Mouse (Mus musculus): Measurements from ENCODE around the gene A430078G23Rik. TPM values are rescaled to one million over a fixed set of nuclear protein-coding genes. Genes with fewer than 3 reads are reported as not detected.

A430078G23Rik gene
- polyA plus RNA-seq, 1 experiment from 2014 or later = not detected

GRCm38 (mm10) chr8:3353811-3354442 lies 712 bp downstream of the A430078G23Rik start:
- Histone ChIP-seq H3K36me3 (no peaks in the 10 kb centered on the region), H3K9ac (no peak overlapping the region), H3K4me3 (no peak overlapping the region), H3K27ac (replicated peaks) (no peak overlapping the region), H3K4me1 (replicated peaks) (no peaks in the 10 kb centered on the region), H3K9me3 (no peaks in the 10 kb centered on the region), H3K27me3 (peaks cover 4% of the 10 kb centered on the region; the same call in 1 of the 2 replicates), H3K4me2 (no peak overlapping the region)
- no peak for ATAC-seq (ENCODE audit: low FRiP score, low read depth)
- WGBS = 68% methylated on average over 6 of the region's 6 CpGs

DNA sequence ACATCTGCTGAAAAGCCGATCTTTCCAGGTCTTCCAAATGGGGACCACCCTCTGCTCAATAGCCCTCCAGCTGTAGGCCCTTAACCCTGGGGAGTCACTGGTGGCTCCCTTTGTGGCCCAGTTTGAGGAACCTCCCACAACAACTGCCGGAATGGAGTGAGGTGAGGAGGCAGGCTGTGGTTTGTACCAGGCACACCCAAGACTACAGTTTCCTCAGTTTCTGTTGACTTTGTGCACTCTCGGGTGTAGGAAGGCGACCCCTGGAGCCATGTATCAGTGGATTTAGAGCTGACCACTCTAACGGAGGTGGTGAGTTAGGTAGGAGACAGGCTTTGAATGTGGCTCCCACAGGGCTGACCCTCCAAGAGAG lies 1.2 kb downstream of the A430078G23Rik start:
- Histone ChIP-seq H3K4me2 (no peak overlapping the region), H3K4me3 (no peak overlapping the region), H3K27me3 (peaks cover 4% of the 10 kb centered on the region; the same call in 1 of the 2 replicates), H3K9me3 (no peaks in the 10 kb centered on the region), H3K36me3 (no peaks in the 10 kb centered on the region), H3K27ac (replicated peaks) (no peak overlapping the region), H3K9ac (no peak overlapping the region), H3K4me1 (replicated peaks) (no peaks in the 10 kb centered on the region)
- 73% methylated on average over 5 of the region's 5 CpGs for WGBS
- no peak for ATAC-seq (ENCODE audit: low FRiP score, low read depth)

DNA sequence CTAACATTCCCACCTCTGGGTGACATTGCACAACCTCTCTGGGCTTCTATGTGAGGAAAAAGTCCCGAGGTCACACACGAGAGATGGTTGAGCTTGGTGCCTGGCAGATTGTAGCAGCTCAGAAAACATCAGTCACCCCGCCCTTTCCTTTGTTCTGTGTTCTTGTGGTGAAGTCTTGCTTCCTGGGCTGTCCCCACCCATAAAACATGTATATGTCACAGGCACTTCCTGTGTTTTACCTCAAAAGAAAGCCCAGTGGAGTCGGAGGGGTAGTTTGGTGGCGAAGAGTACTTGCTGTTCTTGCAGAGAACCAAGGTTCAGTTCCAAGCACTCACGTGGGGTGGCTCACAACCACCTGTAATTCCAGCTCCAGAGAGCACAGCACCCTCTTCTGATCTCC lies 2.4 kb downstream of the A430078G23Rik start:
- H3K9ac ChIP-seq = no peak overlapping the region
- no peaks in the 10 kb centered on the region for H3K9me3 ChIP-seq
- no peaks in the 10 kb centered on the region for H3K36me3 ChIP-seq
- H3K27ac ChIP-seq (replicated peaks) = no peak overlapping the region
- peaks cover 4% of the 10 kb centered on the region; the same call in 1 of the 2 replicates for H3K27me3 ChIP-seq
- H3K4me1 ChIP-seq (replicated peaks) = no peaks in the 10 kb centered on the region
- ATAC-seq (ENCODE audit: low FRiP score, low read depth) = no peak
- no peak overlapping the region for H3K4me3 ChIP-seq
- WGBS = 87% methylated on average over 6 of the region's 6 CpGs
- no peak overlapping the region for H3K4me2 ChIP-seq

- Histone ChIP-seq H3K36me3 (no peaks in the 10 kb centered on the region), H3K9me3 (no peaks in the 10 kb centered on the region), H3K4me3 (no peak overlapping the region), H3K9ac (no peak overlapping the region), H3K27ac (replicated peaks) (no peak overlapping the region), H3K4me1 (replicated peaks) (no peaks in the 10 kb centered on the region), H3K27me3 (peaks cover 4% of the 10 kb centered on the region; the same call in 1 of the 2 replicates), H3K4me2 (no peak overlapping the region)
- no peak for ATAC-seq (ENCODE audit: low FRiP score, low read depth)
- 12% methylated on average over 4 of the region's 4 CpGs for WGBS
Measured at GRCm38 (mm10) chr8:3358060-3358459, 4.8 kb downstream of the A430078G23Rik start.

DNA sequence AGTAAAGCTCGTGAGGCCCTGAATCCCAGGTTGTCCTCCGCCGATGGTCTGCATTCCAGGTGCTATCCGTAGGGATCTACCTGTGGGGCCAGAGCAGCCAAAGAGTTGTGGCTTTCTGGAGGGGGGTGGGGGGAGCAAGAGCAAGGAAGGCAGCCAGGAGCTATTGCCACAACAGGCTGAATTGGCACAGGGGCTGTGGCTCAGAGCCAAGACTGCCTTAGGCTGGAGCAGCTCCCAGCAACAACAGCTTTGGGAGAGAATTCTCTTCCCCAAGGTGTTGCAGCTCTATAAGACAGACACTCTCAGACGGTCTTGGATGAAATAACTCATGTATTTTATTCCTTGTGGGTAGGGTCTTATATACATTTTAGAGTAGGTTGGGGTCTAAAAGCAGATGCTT lies 13.9 kb downstream of the A430078G23Rik start:
- H3K4me3 ChIP-seq = no peak overlapping the region
- H3K36me3 ChIP-seq = no peaks in the 10 kb centered on the region
- no peak overlapping the region for H3K4me2 ChIP-seq
- H3K27ac ChIP-seq (replicated peaks) = no peak overlapping the region
- H3K27me3 ChIP-seq = no peaks in the 10 kb centered on the region
- no peak for ATAC-seq (ENCODE audit: low FRiP score, low read depth)
- H3K9ac ChIP-seq = no peak overlapping the region
- no peaks in the 10 kb centered on the region for H3K4me1 ChIP-seq (replicated peaks)
- WGBS = 73% methylated on average over 5 of the region's 5 CpGs
- no peaks in the 10 kb centered on the region for H3K9me3 ChIP-seq

DNA sequence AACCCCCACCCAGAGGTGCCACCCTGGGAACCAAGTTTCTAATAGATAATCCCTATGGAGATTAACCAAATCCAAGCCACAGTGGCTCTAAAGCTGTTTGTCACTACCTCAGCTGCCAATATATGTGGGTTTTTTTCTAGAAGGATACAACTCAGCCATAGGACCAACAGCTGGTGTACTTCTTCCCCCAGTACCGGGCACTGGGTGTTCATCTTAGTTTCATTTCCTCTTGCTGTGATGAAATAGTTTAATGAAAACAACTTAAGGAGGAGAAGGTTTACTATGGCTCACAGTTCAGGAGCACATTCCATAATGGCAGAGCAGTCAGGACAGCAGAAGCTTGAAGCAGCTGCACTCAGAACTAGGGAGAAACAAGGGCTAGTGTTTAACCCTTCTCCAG lies 14.9 kb downstream of the A430078G23Rik start:
- WGBS = 77% methylated on average over 1 of the region's 1 CpGs
- H3K27me3 ChIP-seq = no peaks in the 10 kb centered on the region
- H3K4me1 ChIP-seq (replicated peaks) = no peaks in the 10 kb centered on the region
- no peaks in the 10 kb centered on the region for H3K36me3 ChIP-seq
- no peak overlapping the region for H3K27ac ChIP-seq (replicated peaks)
- no peak for ATAC-seq (ENCODE audit: low FRiP score, low read depth)
- H3K9ac ChIP-seq = no peak overlapping the region
- no peak overlapping the region for H3K4me2 ChIP-seq
- no peaks in the 10 kb centered on the region for H3K9me3 ChIP-seq
- H3K4me3 ChIP-seq = no peak overlapping the region

DNA sequence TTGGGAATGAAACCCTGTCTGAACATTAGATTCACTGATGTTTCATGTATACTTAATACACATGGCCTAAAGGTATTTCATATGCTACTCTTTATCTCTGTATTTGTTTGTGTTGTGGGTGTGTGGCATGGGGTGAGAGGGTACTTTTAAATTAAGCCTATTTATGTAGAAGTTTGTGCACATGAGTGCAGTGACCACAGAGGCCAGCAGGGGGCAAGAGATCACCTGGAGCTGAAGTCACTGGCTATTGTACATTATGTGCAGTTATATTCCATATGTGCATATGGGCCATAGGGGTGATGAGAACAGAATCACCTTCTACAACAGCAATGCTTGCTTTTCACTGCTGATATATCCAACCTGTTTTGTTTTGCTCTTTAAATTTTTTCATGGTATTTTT lies 22.5 kb downstream of the A430078G23Rik start:
- no peaks in the 10 kb centered on the region for H3K4me1 ChIP-seq (replicated peaks)
- H3K4me2 ChIP-seq = no peak overlapping the region
- no peak overlapping the region for H3K27ac ChIP-seq (replicated peaks)
- no peak overlapping the region for H3K4me3 ChIP-seq
- peaks cover 4% of the 10 kb centered on the region; the same call in 1 of the 2 replicates for H3K9me3 ChIP-seq
- H3K36me3 ChIP-seq = no peaks in the 10 kb centered on the region
- no peaks in the 10 kb centered on the region for H3K27me3 ChIP-seq
- no peak for ATAC-seq (ENCODE audit: low FRiP score, low read depth)
- H3K9ac ChIP-seq = no peak overlapping the region

GRCm38 (mm10) chr8:3376641-3377274 lies 23.5 kb downstream of the A430078G23Rik start:
- no peak overlapping the region for H3K4me2 ChIP-seq
- no peak for ATAC-seq (ENCODE audit: low FRiP score, low read depth)
- H3K27me3 ChIP-seq = no peaks in the 10 kb centered on the region
- H3K4me1 ChIP-seq (replicated peaks) = no peaks in the 10 kb centered on the region
- no peak overlapping the region for H3K27ac ChIP-seq (replicated peaks)
- H3K9ac ChIP-seq = no peak overlapping the region
- 70% methylated on average over 11 of the region's 11 CpGs for WGBS
- peaks cover 4% of the 10 kb centered on the region; the same call in 1 of the 2 replicates for H3K9me3 ChIP-seq
- no peak overlapping the region for H3K4me3 ChIP-seq
- no peaks in the 10 kb centered on the region for H3K36me3 ChIP-seq

DNA sequence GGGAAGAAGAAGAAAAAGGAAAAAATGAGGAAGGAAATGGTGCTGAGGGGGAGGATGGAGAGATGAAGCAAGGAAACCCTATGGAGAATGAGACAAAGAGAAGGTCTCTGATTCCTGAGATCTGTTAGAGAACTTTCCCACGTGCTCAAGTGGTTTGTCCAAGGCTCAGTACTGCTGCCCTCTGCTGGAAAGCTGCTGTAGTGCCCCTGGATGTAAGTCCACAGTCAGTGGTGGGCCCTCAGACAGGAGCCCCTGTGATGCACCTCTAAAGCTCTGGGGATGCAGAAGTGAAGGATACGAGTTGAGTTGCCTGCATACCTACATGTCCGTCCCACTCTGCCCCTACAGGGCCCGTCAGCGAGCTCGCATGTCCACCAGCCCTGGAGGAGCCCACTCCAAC lies 34.1 kb downstream of the A430078G23Rik start:
- H3K27me3 ChIP-seq = no peaks in the 10 kb centered on the region
- H3K9me3 ChIP-seq = no peaks in the 10 kb centered on the region
- H3K9ac ChIP-seq = no peak overlapping the region
- 40% methylated on average over 6 of the region's 6 CpGs for WGBS
- H3K36me3 ChIP-seq = no peaks in the 10 kb centered on the region
- no peak overlapping the region for H3K4me3 ChIP-seq
- no peak overlapping the region for H3K4me2 ChIP-seq
- H3K4me1 ChIP-seq (replicated peaks) = peaks cover 4% of the 10 kb centered on the region
- no peak for ATAC-seq (ENCODE audit: low FRiP score, low read depth)
- no peak overlapping the region for H3K27ac ChIP-seq (replicated peaks)

DNA sequence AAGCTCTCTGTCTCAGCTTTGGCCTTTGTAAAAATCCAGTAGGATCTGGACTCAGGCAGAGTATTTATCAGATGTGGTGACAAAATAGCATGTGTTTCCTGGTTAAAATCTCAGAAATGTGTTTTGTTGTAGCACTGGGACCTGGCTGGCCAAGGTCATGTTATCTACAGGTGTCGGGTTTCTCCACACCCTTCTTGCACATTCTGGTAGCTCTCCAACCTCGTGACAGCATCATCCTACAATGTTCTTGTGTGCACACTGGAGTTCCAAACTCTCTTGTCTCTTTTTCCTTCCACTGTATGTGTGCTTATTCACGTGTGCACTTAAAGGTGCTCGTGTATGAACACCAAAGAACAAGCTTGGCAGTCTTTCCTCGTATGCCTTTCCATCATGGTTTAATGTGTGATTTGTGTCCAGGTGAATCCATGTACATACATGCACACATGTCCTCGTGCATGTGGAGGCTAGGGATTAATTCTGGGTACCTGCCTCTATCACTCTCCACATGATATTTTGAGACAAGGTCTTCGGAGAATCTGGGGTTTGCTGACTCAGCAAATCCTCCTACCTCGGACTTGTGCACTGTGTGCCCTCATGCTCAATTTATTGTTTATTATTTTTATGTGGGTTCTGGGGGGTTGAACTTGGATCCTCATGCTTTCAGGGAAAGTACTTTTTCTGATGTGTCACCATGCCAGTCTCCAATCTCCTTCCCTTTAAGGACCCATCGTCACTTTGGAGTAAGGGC lies 35.5 kb downstream of the A430078G23Rik start:
- 74% methylated on average over 9 of the region's 9 CpGs for WGBS

DNA sequence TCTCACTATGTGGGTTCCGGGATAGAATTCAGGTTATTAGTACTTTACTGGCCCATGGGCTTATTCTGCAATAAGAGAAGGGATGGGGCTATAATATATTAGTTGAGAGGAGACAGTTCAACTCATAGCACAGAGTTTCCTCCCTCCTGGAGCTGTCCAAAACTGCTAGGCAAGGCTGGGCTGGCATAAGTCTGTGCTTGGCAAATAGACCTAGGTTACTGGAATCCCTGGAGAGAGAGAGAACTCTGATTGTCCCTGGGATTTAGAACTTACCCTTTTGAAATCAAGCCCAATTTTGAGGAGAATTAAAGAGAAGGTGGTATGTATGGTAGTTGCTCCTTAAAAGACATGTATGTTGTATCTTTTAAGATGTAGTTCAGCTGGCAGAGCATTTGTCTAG lies 36.3 kb downstream of the A430078G23Rik start:
- no peak for ATAC-seq (ENCODE audit: low FRiP score, low read depth)
- H3K4me1 ChIP-seq (replicated peaks) = peaks cover 18% of the 10 kb centered on the region
- H3K4me3 ChIP-seq = no peak overlapping the region
- H3K27ac ChIP-seq (replicated peaks) = no peak overlapping the region
- no peak overlapping the region for H3K4me2 ChIP-seq
- no peaks in the 10 kb centered on the region for H3K9me3 ChIP-seq
- H3K27me3 ChIP-seq = no peaks in the 10 kb centered on the region
- no peaks in the 10 kb centered on the region for H3K36me3 ChIP-seq
- no peak overlapping the region for H3K9ac ChIP-seq
- WGBS = 100% methylated on average over 1 of the region's 1 CpGs

More for the DNA sequence above, 35.5 kb downstream of the A430078G23Rik start:
- no peak overlapping the region for H3K27ac ChIP-seq (replicated peaks)
- no peak overlapping the region for H3K4me3 ChIP-seq
- no peaks in the 10 kb centered on the region for H3K27me3 ChIP-seq
- no peaks in the 10 kb centered on the region for H3K36me3 ChIP-seq
- H3K4me1 ChIP-seq (replicated peaks) = peaks cover 11% of the 10 kb centered on the region
- no peaks in the 10 kb centered on the region for H3K9me3 ChIP-seq
- no peak overlapping the region for H3K9ac ChIP-seq
- H3K4me2 ChIP-seq = no peak overlapping the region
- no peak for ATAC-seq (ENCODE audit: low FRiP score, low read depth)

GRCm38 (mm10) chr8:3392293-3392692 lies 39.1 kb downstream of the A430078G23Rik start:
- no peaks in the 10 kb centered on the region for H3K36me3 ChIP-seq
- WGBS = 51% methylated on average over 4 of the region's 4 CpGs
- ATAC-seq (ENCODE audit: low FRiP score, low read depth) = no peak; the same call in 1 of the 2 replicates
- no peaks in the 10 kb centered on the region for H3K27me3 ChIP-seq
- H3K4me2 ChIP-seq = peak overlapping the region; percentile 66
- peak overlapping the region; percentile 69 for H3K9ac ChIP-seq
- H3K9me3 ChIP-seq = no peaks in the 10 kb centered on the region
- no peak overlapping the region for H3K27ac ChIP-seq (replicated peaks)
- peak overlapping the region; percentile 78 for H3K4me3 ChIP-seq
- peaks cover 32% of the 10 kb centered on the region for H3K4me1 ChIP-seq (replicated peaks)
